Mouse (Mus musculus) heart, postnatal 0 days (tissue): ENCODE data around the gene Mylk. TPM values are rescaled to one million over a fixed set of nuclear protein-coding genes. Genes with fewer than 3 reads are reported as not detected.

Experiments used
- ATAC-seq: fragments of 200-750 bp; cut with Nextera tagmentation; 2 replicates; pipeline ENCODE4 v1.8.0; 2017; ENCODE audit warnings: low read depth, moderate number of reproducible peaks, moderate library complexity; ENCODE audit not compliant: insufficient read depth
- DNase-seq: peaks from one replicate; pipeline ENCODE4 v3.0.0-alpha.2; 2016; ENCODE audit warnings: low spot score
- H3K27ac ChIP-seq: fragments of 300-500 bp; sonication (generic); 2 replicates; pipeline ENCODE4 v1.5.1; 2014; ENCODE audit warnings: low read depth, mild to moderate bottlenecking
- H3K27me3 ChIP-seq: fragments of 300-500 bp; sonication (generic); 2 replicates; pipeline ENCODE4 v1.6.1; 2014; ENCODE audit warnings: low read length, mixed read lengths; ENCODE audit not compliant: control insufficient read depth, insufficient read depth
- H3K36me3 ChIP-seq: fragments of 300-500 bp; sonication (generic); replicated peaks from 2 replicates; pipeline ENCODE4 v1.6.1; 2014; ENCODE audit warnings: low read length, mixed read lengths; ENCODE audit not compliant: control insufficient read depth, insufficient read depth
- H3K4me1 ChIP-seq: fragments of 300-500 bp; sonication (generic); 2 replicates; pipeline ENCODE4 v1.6.1; 2014; ENCODE audit warnings: antibody characterized with exemption; ENCODE audit not compliant: control insufficient read depth, insufficient read depth
- H3K4me2 ChIP-seq: fragments of 300-500 bp; sonication (generic); 2 replicates; pipeline ENCODE4 v1.6.1; 2014; ENCODE audit warnings: low read depth, mild to moderate bottlenecking, low read length, moderate library complexity
- H3K4me3 ChIP-seq: fragments of 300-500 bp; sonication (generic); 2 replicates; pipeline ENCODE4 v1.5.1; 2014; ENCODE audit warnings: low read depth, low read length
- H3K9ac ChIP-seq: fragments of 300-500 bp; sonication (generic); replicated peaks from 2 replicates; pipeline ENCODE4 v1.6.1; 2014; ENCODE audit warnings: low read depth, low read length, mixed read lengths
- H3K9me3 ChIP-seq: fragments of 300-500 bp; sonication (generic); replicated peaks from 2 replicates; pipeline ENCODE4 v1.6.1; 2016; ENCODE audit warnings: low read length; ENCODE audit not compliant: control insufficient read depth
- CTCF ChIP-seq: IDR thresholded peaks from 2 replicates; pipeline ENCODE4 v1.5.1; 2016; ENCODE audit warnings: antibody characterized with exemption, control low read depth, low read depth
- EP300 ChIP-seq: IDR thresholded peaks from 2 replicates; pipeline ENCODE4 v1.6.1; 2016; ENCODE audit warnings: antibody characterized with exemption, low read depth
- WGBS: fragments of 180-500 bp; shearing (Covaris S2); extraction: QIAGEN DNeasy Blood & Tissue Kit; methylation state at CpG from one replicate; pipeline ENCODE4 v1.1.7; 2014; 5-methylcytosine and 5-hydroxymethylcytosine counted together
- polyA plus RNA-seq: library from polyadenylated mRNA; unstranded; fragments of >200 nt; fragmentation: Nextera tagmentation; extraction: Ambion mirVana; gene quantifications from 2 replicates; pipeline ENCODE4 v1.2.1, GENCODE M21; 2015
- total RNA-seq: library from RNA; depleted of rRNA; stranded (reverse); fragments of >200 nt; gene quantifications from 2 replicates; pipeline ENCODE4 v1.2.3, GENCODE M21; 2014; ENCODE audit warnings: low replicate concordance

Mylk gene
- total and polyA plus RNA-seq, 2 experiments from 2014 or later: 6.2 to 148 TPM

GRCm38 (mm10) chr16:34946301-34946700 lies 201.3 kb downstream of the Mylk start:
- no peak overlapping the region for H3K9ac ChIP-seq
- DNase-seq (no peak), ATAC-seq (no peak)
- H3K36me3 ChIP-seq: no peaks in the 10 kb centered on the region
- H3K4me3 ChIP-seq: no peak overlapping the region
- no peaks in the 10 kb centered on the region for H3K9me3 ChIP-seq
- 89% methylated on average over 3 of the region's 3 CpGs for WGBS
- H3K4me2 ChIP-seq: no peak overlapping the region
- H3K4me1 ChIP-seq: peaks cover 11% of the 10 kb centered on the region; the same call in 1 of the 2 replicates
- TF ChIP-seq EP300 (no peak), CTCF (no peak)
- no peak overlapping the region for H3K27ac ChIP-seq
- no peaks in the 10 kb centered on the region for H3K27me3 ChIP-seq

GRCm38 (mm10) chr16:34950935-34951334 lies 205.9 kb downstream of the Mylk start:
- Histone ChIP-seq H3K36me3 (no peaks in the 10 kb centered on the region), H3K4me3 (no peak overlapping the region), H3K9me3 (no peaks in the 10 kb centered on the region), H3K27me3 (no peaks in the 10 kb centered on the region), H3K9ac (no peak overlapping the region), H3K4me2 (no peak overlapping the region), H3K4me1 (peaks cover 25% of the 10 kb centered on the region), H3K27ac (no peak overlapping the region)
- DNase-seq: no peak
- 87% methylated on average over 9 of the region's 9 CpGs for WGBS
- ATAC-seq: no peak
- TF ChIP-seq CTCF (no peak), EP300 (no peak)

GRCm38 (mm10) chr16:34952254-34952653 lies 207.2 kb downstream of the Mylk start:
- Histone ChIP-seq H3K36me3 (no peaks in the 10 kb centered on the region), H3K4me1 (peaks cover 24% of the 10 kb centered on the region), H3K4me3 (no peak overlapping the region), H3K27me3 (no peaks in the 10 kb centered on the region), H3K4me2 (no peak overlapping the region), H3K9ac (no peak overlapping the region), H3K27ac (peak overlapping the region; percentile 79), H3K9me3 (no peaks in the 10 kb centered on the region)
- WGBS: 39% methylated on average over 5 of the region's 5 CpGs
- TF ChIP-seq CTCF (no peak), EP300 (peak; percentile 58; the same call in 1 of the 2 replicates)
- DNase-seq (no peak), ATAC-seq (peak; percentile 45; the same call in 1 of the 2 replicates)

- Histone ChIP-seq H3K36me3 (no peaks in the 10 kb centered on the region), H3K4me2 (no peak overlapping the region), H3K4me1 (peaks cover 29% of the 10 kb centered on the region), H3K9ac (0 out of 2 replicates have a peak overlapping the region, but pooled peaks have one; percentile 30), H3K27ac (peak overlapping the region; percentile 79), H3K9me3 (no peaks in the 10 kb centered on the region), H3K4me3 (no peak overlapping the region), H3K27me3 (no peaks in the 10 kb centered on the region)
- ATAC-seq (no peak; the same call in 1 of the 2 replicates), DNase-seq (no peak)
- 49% methylated on average over 3 of the region's 3 CpGs for WGBS
- TF ChIP-seq CTCF (no peak), EP300 (no peak)
Measured at GRCm38 (mm10) chr16:34952798-34953197, 207.8 kb downstream of the Mylk start.

GRCm38 (mm10) chr16:34953501-34953900 lies 208.5 kb downstream of the Mylk start:
- Histone ChIP-seq H3K4me3 (no peak overlapping the region), H3K27ac (no peak overlapping the region; the same call in 1 of the 2 replicates), H3K4me1 (peaks cover 36% of the 10 kb centered on the region), H3K9ac (no peak overlapping the region), H3K36me3 (no peaks in the 10 kb centered on the region), H3K27me3 (no peaks in the 10 kb centered on the region), H3K9me3 (no peaks in the 10 kb centered on the region), H3K4me2 (no peak overlapping the region)
- ATAC-seq: no peak
- TF ChIP-seq EP300 (no peak), CTCF (no peak)
- 74% methylated on average over 10 of the region's 10 CpGs for WGBS
- DNase-seq: no peak

- peak overlapping the region; percentile 96 for H3K27ac ChIP-seq
- H3K4me3 ChIP-seq: no peak overlapping the region
- H3K4me2 ChIP-seq: no peak overlapping the region
- H3K36me3 ChIP-seq: no peaks in the 10 kb centered on the region
- H3K9me3 ChIP-seq: no peaks in the 10 kb centered on the region
- peak; percentile 64 for TF ChIP-seq CTCF
- TF ChIP-seq EP300: no peak
- H3K9ac ChIP-seq: no peak overlapping the region
- no peaks in the 10 kb centered on the region for H3K27me3 ChIP-seq
- peak; percentile 55 for ATAC-seq
- DNase-seq: peak; percentile 54
- peaks cover 62% of the 10 kb centered on the region for H3K4me1 ChIP-seq
- 55% methylated on average over 8 of the region's 8 CpGs for WGBS
Measured at GRCm38 (mm10) chr16:34957487-34958230, 212.6 kb downstream of the Mylk start.
